Mouse (Mus musculus) gastrocnemius, adult 18-20 months (tissue): Measurements from ENCODE around the gene Stim1. TPM values are rescaled to one million over a fixed set of nuclear protein-coding genes. Genes with fewer than 3 reads are reported as not detected.
"Not testable (repeated sequence)": the region's sequence is repeated elsewhere in the genome, so short reads cannot be mapped to it uniquely, and the experiment has no call there.

Experiments
- DNase-seq: peaks from one replicate; pipeline ENCODE4 v3.0.0; 2021; ENCODE audit warnings: low spot score
- total RNA-seq, 2 experiments: library from RNA; stranded (reverse); gene quantifications; 2 replicates each; pipeline ENCODE4 v1.2.3; 2021

Gene Stim1
- total RNA-seq, 2 experiments from 2014 or later = 169 to 172 TPM

DNA sequence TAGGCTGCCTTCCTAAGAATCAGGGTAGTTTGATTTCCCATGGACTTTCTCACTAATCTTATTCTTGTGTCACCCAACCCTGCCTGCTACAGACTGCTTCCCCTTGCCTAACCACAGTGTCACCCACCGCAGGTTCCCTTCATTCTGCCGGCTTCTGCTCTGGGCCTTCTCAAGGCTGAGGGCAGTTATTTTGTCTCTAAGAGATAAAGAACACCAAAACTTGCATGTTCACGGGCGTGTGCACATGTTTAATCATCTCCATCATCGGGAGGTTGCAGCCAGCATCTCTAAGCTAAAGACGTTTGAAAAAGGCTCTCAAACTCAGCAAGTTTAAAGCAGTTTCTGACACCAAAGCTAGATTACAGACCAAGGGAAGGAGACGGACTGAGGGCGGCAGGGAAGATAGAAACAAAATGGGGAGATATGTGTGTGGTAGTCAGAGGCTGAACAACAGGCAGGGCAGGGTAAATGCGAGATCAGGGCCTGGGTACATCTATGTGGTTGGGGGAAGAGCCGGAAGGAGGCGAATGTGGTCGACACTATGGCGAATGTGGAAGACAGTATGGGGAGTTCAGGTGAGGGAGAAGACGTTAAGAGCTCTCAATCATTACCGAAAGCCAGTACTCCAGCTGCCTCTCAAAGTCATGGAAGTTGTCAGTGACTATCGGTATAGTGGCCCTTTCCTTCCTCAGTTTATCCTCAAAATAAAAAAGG is 18.8 kb upstream of the Stim1 start:
- DNase-seq = no peak

DNA sequence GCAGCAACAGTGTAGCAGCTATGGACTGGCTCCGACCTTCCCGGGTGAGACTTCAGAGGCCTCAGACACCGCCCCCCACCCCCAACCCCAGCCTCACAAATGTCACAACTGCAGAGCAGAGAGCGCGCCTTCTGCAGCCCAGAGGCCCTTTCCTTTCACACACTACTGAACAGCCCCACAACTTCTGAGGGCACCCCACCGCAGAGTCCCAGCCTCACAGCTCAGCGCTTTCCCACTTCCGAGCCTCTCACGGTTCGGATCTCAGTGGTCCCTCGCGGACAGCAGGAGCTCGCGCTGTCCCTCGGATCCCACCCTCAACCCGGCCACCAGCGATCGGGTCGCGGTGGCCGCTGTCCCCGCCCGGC is 18.1 kb upstream of the Stim1 start:
- no peak for DNase-seq

DNA sequence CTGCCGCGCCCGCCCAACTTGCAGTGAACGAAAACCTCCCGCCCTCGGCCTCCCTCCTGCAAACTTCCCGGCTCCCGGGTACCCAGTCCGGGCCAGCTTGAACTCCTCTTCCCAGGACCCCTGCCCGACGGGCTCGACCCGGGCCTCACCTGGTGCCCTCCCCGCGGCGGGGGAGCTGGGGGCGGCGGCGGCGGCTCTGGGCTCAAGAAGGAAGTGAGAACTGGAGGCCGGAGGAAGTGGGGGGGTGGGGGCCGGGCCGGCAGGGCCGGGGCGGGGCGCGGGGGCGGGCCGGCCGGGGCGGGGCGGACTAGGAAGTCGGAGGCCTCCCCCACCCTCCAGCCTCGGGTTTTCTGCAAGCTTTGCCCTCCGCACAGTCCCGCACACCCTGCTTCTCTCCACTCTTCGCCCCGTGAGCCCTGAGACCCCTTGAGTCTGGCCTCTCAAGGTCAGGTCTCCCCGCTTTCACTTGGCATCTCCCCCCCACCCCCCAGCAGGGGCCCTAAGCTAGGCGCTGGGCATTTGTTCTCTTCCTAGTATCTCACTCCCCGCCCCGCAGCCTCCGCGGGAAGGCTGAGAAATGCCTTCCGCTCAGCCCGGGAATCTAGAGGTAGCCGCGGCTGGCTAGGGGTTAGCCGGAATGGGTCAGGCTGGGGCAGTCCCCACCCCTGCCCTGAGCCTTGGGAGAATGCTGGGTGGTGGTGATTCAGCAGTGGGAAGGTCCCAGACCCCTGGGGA is 17.5 kb upstream of the Stim1 start:
- peak; percentile 70 for DNase-seq

DNA sequence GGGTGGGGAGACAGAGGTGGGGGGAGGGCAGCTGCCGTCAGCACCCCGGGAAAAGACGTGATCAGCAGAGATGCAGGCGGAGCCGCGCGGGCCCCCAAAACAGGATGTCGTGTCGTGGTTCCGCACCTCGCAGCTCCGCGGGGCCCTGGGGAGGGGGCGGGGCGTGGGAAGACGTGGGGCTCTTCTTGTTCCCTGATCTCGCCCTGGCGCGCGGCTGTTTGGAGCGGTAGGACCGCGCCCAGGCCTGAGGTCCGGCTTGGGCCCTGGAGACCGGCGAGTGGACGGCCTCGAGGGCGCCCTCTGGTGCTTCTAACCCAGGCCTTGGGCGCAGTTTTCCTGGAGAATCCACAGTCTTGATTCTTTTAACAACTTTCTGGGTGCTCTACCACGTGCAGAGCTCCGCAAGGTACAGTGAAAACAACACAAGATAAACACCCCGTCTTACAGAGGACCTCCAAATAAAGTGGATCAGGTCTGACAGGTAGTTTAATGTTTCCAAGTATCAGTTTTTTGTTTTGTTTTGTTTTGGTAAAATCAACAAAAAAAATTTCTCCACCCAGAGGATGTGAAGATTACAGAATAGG is 16.9 kb upstream of the Stim1 start:
- peak; percentile 92 for DNase-seq

DNA sequence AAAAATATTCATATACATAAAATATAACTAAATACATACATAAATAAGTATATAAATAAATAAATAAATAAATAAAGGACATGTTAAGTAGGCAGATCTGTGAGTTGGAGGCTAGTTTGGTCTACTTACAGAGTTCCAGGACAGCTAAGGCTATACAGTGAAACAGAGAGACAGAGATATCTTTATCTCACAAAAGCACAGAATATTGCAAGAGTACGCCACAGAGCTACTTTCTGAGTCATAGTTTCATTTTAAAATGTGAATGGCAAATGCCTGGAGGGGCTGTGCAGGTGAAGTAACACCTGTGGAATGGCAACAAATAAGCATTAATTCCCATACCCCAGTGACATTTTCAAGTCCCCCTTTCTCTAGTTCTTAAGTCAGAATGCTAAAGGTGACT is 14.0 kb upstream of the Stim1 start:
- DNase-seq = no peak

DNA sequence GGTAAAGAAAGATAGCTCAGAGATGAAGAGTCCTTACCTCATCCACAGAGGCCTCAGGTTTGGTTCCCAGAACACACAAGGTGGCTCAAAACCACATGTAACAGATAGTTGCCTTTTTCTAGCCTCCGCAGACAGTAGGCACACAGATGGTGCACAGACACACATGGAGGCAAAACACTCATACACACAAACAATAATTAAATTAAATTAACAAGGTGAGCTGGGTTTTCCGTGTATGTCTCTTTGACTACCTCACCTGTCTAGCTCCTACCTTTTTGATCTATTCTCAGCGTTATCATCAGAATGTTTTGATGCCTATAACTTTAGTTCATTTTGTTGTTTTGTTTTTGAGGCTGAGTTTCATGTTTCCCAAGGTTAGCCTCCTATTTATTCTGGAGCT is 11.7 kb upstream of the Stim1 start, which contains the start of gene Rhog:
Gene Rhog, minus strand, starts transcription at position 101 of the 400 bp plus-strand sequence.
- no peak for DNase-seq

DNA sequence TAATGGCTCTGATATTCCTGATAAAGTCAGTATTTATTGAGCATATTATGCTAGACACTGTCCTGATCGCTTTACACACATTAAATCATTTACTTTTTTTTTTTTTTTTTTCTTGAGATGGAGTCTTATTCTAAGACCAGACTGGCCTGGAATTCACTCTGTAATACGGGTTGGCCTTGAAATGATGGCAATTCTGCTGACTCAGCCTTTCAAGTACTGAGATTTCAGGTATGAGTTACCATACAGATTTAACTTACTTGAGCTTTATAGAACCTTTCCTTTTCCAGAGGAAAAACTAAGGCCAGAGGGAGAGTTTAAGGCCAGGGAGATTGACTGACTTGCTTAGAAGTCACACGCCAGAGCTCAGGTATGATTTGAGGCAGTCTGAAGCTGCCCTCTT is 11.0 kb upstream of the Stim1 start:
- DNase-seq = no peak

DNA sequence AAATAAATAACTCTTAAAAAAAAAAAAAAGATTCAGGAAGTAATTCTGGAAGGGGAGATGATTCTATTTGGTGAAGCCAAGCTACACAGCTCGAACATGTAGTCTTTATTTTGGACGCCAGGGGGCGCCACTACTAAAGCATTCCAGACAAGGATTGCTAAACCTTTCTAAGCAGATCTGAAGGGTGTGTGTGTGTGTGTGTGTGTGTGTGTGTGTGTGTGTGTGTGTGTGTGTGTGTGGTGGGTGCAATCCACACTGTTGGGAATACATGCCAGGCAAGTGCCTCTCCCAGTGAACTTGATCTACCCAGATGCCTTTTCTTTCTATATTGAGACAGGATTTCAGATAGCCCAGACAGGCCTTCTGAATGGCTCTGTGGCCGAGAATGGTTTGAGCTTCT is 9.4 kb upstream of the Stim1 start:
- peak; percentile 89 for DNase-seq

DNA sequence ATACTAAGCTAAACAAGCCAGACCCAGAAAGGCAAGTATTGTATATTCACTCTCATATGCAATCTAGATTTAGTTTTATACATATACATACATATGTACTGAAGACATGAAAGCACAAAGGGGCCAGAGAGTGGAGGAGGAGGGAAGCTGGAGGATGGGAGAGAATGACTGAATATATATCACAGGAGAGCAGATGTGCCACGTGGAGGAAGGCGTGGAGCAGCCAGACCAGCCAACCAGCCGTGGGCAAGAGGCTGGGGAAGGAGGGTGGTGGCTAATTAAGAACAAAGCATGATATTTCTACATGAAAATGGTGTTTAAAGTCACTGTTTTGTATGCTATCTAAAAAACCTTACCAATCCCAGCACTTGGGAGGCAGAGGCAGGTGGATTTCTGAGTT is 8.9 kb upstream of the Stim1 start:
- no peak for DNase-seq

DNA sequence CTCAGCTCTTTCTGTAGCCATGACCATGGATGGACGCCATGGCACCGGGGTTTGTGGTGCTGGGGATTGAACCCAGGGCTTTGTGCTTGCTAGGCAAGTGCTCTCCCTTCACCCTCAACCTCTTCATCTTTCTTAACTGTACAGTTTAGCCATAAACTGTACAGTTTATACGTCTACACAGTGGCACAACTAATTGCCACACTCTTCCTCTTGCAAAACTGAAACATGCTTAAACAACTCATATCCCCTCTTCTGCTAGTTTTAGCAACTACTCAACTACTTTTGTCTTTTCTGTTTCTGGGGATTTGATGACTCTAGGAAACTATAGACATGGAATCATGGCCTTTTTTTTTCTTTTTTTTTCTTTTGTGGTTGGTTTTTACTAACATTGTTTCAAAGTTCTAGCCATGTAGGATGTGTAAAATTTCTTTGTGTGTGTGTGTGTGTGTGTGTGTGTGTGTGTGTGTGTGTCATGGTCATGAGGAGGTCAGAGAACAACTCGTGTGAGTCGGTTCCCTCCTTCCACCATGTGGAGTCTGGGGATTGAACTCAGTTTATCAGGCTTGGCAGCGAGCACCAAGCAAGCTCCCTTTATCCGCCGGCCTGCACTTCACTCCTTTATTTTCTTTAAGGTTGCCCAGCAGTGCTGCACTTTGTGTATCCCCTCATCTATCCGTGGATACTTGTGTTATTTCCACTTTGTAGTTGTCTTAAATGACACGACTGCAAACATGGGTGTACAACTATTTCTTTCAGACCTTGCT is 7.7 kb upstream of the Stim1 start:
- no peak for DNase-seq

DNA sequence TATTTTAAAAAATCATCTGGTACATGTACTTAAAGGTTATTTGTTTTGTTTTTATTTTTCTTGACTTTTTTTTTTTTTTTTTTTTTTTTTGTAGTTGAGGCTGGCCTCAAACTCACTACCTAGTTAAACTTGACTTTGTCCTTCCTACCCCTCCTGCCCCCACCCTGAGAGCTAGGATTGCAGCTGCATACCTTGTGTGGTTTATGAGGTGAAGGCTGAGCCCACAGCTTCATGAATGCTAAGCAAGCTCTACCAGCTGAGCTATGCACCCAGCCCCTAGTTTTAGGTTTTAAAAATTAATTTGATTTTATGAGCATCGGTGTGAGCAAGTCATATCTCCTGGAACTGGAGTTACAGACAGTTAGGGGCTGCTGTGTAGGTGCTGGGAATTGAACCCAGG is 7.1 kb upstream of the Stim1 start:
- no peak for DNase-seq

DNA sequence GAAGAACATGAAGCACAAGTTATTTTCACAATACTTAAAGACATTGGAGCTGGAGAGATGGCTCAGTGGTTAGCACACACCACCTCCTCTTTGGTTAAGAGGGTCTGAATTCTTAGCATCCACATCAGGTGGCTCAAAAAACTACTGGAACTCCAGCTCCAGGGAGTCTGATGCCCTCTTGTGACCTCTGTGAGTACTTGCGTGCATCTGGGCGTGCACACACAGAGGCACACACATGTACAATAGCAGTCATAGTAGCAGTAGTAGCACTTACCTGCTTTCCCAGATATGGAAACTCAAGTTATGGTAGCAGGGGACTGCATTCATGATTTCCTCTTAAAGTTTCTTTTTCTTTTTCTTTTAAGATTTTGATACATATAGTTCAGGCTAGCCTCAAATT is 4.6 kb upstream of the Stim1 start:
- DNase-seq = no peak

DNA sequence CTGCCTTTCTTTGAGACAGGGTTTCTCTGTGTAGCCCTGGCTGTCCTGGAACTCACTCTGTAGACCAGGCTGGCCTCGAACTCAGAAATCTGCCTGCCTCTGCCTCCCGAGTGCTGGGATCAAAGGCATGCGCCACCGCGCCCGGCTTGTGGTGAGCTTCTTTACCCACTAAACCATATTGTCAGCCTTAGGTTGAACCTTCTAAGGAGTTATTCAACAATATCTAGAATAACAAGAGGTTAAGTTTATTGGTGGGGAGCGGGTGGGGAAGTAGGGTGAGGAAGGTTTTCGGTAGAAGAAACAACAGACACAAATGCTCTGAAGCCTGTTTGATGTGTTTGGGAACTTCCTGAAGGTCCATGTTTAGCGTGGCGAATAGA is 1.6 kb upstream of the Stim1 start:
- not testable (repeated sequence) for DNase-seq

DNA sequence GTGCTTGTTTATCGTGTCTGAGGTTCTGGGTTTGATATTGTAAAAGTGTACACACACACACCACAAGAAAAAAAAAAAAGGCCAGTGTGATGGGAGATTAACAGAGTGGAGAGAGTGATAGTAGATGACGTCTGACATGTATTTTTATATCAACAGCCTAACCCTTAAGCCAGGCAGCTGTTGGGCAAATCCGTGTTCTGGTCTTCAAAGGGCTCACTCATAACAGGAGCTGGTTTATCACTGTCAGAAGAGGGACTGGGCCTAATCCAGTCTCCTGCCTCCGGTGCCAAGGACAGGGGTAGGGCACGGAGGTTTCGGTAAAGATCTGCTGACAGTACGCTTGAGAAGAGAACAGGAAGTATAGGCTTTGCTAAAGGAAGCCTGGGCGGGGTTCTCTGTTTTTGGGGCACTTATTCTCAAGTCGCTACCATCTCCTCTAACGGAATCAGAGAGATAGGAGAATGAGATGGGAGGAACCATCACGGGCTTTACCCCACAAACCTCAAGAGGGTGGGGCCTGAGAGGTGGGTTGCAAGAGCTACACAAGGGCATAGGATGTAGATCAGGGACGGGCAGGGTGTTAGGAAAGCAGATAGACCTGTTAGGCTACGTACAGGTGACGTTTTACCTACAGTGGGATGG is 1.1 kb upstream of the Stim1 start:
- peak; percentile 49 for DNase-seq

DNA sequence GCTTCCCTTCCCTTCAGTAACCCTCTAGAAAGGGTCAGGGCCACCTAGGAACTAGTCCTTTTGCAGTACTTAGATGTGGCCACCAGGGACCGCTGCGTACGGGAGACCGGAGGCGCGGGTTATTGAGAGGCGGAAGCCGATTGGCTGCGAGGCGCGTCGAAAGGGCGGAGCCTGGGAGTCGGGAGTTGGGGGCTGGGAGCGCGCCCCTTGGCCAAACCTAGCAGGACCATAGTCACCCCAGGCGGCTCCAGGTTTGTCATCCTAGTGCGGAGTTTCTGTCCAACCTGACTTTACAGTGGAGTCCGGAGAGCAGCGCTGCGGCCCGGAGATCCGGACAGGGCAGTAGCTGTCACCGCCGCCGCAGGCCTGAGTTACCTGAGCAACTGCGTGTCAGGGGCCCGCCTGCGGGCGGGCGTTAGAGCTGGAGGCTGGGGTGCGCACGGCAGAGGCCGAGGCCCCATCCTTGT is 460 bp upstream of the Stim1 start:
- DNase-seq = peak; percentile 97

DNA sequence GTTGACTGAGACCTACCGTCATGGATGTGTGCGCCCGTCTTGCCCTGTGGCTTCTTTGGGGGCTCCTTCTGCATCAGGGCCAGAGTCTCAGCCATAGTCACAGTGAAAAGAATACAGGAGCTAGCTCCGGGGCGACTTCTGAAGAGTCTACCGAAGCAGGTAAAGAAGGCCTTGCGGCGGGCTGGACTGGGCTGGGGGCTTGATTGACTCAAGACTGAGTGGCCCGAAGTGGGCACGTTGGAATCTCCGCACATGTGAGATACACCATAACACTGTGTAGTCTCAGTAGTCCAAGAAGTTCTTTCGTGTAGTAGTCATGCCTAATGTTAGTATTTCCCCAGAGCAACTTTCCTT is 766 bp downstream of the Stim1 start:
- DNase-seq = no peak

DNA sequence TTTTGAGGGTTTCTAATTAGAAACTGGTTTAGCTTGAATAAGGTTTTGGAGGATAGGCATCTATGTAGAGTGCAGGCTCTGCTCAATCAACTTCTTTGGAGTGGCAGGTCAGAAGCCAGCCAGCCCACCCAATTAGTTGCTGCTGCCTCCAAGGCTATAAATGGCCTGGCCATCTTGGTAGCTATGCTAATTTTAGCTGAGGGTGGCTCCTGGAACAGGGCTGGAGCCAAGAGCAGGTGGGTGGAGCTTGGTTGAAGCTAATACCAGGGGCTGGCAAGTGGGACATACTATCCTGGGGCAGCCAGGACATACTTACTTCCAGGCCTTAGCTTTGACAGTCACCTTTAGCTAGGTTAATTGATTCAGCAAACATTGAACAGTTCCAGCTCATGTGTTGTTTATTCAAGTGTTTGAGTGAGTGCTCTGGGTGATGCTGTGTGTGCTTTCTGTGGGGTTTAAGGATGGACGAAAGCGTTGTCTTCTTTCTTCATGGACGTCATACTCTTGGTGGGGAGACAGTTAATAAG is 4.9 kb downstream of the Stim1 start:
- DNase-seq = peak; percentile 83

DNA sequence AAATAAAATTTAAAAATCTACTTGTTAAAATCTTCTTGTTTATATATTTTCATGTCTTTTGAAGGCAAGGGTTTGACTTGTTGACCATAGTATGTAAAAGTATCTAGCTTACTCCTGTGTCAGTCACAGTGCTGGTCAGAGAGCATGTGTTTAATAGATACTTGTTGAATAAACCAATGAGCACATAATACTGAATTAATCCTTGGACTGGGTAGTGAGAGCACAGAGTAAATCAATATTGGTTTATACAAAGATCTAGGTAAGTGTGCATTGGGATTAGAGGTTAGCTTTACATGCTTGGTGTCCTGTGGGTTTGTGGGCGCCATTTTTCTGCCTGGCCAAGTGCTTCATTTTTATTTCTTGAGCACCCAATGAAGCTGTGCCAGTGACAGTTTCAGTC is 13.8 kb downstream of the Stim1 start:
- no peak for DNase-seq

DNA sequence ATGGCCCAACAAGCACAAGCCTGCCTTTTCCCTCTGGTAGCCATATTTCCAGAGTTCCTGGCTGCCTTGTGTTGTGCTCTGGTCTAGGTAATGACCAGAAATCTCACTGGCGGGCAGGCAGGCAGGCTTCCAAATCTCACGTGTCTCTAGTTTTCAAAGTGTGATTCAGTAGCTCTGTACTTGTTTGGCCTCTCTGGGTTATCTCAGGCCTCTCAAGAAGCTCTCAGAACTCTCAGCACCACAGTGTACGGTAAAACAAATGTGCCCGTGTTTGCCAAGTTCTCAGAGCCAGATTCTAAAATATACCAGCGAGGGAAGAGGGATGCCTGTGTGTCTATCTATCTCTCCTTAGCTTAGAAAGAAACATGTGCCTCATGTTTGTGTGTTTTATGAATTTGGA is 14.7 kb downstream of the Stim1 start:
- DNase-seq = no peak

DNA sequence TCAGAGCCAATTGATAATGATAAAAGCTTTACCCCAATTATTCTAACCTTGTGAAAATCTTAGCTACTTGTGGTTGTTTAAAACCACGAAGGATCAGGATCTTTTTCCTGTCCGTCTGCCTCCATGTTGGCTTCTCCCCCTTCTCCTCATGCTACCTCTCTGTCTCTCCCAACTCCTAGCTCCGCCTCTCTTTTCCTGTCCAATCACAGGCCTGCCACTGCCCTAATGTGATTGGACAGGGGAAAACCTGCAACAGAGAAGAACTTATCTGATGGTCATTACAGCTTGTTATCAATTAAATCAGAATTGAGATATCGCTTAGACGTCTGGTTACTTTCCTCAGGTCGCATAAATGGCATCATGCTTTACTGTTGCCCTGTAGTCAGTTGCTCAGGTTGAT is 21.9 kb downstream of the Stim1 start:
- no peak for DNase-seq

DNA sequence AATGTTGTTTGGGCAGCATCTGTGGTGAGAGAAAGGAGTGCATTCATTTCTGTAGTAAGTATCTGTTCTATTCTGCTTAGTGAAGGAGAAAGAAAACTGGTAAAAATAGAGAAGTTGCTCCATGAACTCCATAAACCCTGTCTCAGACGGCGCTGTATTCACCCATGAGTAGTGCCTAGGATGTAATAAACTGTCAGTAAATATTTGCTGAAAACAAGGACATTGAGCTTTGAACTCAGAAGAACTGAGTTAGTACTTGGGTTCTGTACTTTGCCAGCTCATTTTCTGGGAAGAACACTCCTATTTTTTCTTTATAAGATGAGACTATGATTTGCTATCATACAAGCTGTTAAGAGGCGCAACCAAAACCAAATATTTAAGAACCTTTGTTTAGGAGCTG is 24.6 kb downstream of the Stim1 start:
- DNase-seq = no peak
